Mouse (Mus musculus) olfactory bulb, adult 2 months (tissue): Measurements from ENCODE around the gene Sv2c. TPM values are rescaled to one million over a fixed set of nuclear protein-coding genes. Genes with fewer than 3 reads are reported as not detected.
"Not testable (repeated sequence)": the region's sequence is repeated elsewhere in the genome, so short reads cannot be mapped to it uniquely, and the experiment has no call there.

Experiments
- H3K27ac ChIP-seq: fragments of 200-500 bp; 2 replicates; pipeline ENCODE4 v1.5.1; 2012; ENCODE audit warnings: low read depth, low read length; ENCODE audit not compliant: insufficient read depth
- H3K4me1 ChIP-seq: fragments of 200-500 bp; 2 replicates; pipeline ENCODE4 v1.6.1; 2012; ENCODE audit warnings: low read length; ENCODE audit not compliant: control insufficient read depth, insufficient read depth
- H3K4me3 ChIP-seq: fragments of 200-500 bp; 2 replicates; pipeline ENCODE4 v1.5.1; 2012; ENCODE audit warnings: mild to moderate bottlenecking, low read depth, low read length, moderate library complexity; ENCODE audit not compliant: insufficient read depth
- CTCF ChIP-seq: fragments of 200-500 bp; IDR thresholded peaks from 2 replicates; pipeline ENCODE4 v1.5.1; 2012; ENCODE audit warnings: low read depth, mild to moderate bottlenecking, low read length, moderate library complexity; ENCODE audit not compliant: insufficient read depth
- POLR2A ChIP-seq: fragments of 200-500 bp; IDR thresholded peaks from 2 replicates; pipeline ENCODE4 v1.6.1; 2012; ENCODE audit warnings: mild to moderate bottlenecking, low read depth, low read length, moderate library complexity; ENCODE audit not compliant: insufficient read depth
- WGBS: fragments of 180-500 bp; shearing (Covaris S2); methylation state at CpG from one replicate; pipeline ENCODE4 v1.1.7; 2018; 5-methylcytosine and 5-hydroxymethylcytosine counted together
- polyA plus RNA-seq: library from polyadenylated mRNA; stranded (reverse); fragments of >200 nt; gene quantifications from 2 replicates; pipeline ENCODE4 v1.2.4, GENCODE M21; 2012; ENCODE audit warnings: low replicate concordance; ENCODE audit not compliant: missing spikeins, insufficient read depth, insufficient read length

Sv2c gene
- polyA plus RNA-seq, 1 experiment = not detected

- no peak overlapping the region for H3K4me3 ChIP-seq
- peaks cover 7% of the 10 kb centered on the region for H3K4me1 ChIP-seq
- no peak for TF ChIP-seq POLR2A
- no peak for TF ChIP-seq CTCF
- WGBS = 53% methylated on average over 27 of the region's 27 CpGs
- H3K27ac ChIP-seq = no peak overlapping the region
Observed at GRCm38 (mm10) chr13:95994705-95995703, 137.4 kb downstream of the Sv2c start.

- TF ChIP-seq POLR2A = no peak
- no peak for TF ChIP-seq CTCF
- H3K27ac ChIP-seq = no peak overlapping the region
- H3K4me3 ChIP-seq = no peak overlapping the region
- WGBS = 92% methylated on average over 9 of the region's 9 CpGs
- H3K4me1 ChIP-seq = no peaks in the 10 kb centered on the region
Observed at GRCm38 (mm10) chr13:95988181-95988580, 144.2 kb downstream of the Sv2c start.

DNA sequence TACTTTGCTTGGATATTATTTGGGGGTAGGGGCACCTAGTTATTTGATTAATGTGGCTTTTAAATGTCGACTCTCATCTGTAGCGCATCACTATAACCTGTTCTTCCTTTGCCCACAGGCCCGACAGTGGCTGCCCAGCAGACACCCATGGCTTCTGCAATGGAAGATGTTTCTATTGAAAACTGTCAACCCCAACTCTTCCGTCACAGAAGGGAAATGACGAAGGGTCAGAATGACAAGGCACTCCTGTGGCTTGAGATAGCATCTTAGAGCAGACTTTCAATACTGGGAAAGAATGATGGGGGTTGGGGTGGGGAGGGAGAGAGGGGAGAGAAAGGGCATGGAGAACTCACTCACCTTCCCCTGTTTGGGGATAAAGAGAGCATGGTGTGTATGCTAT lies 145.2 kb downstream of the Sv2c start:
- no peak for TF ChIP-seq CTCF
- TF ChIP-seq POLR2A = no peak
- H3K4me1 ChIP-seq = no peaks in the 10 kb centered on the region
- WGBS = 91% methylated on average over 5 of the region's 5 CpGs

GRCm38 (mm10) chr13:95986375-95986774 lies 146.0 kb downstream of the Sv2c start:
- TF ChIP-seq CTCF (no peak), POLR2A (no peak)
- WGBS = 79% methylated on average over 13 of the region's 13 CpGs
- no peak overlapping the region for H3K4me3 ChIP-seq

More for the DNA sequence above, 145.2 kb downstream of the Sv2c start:
- Histone ChIP-seq H3K4me3 (no peak overlapping the region), H3K27ac (no peak overlapping the region)

DNA sequence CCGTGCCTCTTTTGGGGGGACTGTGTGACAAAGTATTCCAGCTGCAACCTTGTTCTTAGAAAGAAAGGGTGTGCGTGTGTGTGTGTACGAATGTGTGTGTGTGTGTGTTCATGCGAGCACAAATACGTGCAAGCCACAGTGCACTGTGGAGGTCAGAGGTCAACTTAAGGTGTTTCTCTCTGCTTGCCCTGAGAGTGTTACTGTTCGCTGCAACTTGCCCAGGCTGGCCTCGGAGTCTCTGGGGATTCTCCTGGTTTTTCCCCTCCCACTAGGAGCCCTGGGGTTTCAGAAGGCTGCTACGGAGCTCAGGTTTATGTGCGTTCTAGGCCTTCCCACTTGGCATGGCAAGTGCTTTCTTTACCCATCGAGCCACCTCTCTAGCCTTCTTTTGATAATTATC lies 157.2 kb downstream of the Sv2c start:
- Histone ChIP-seq H3K4me1 (no peaks in the 10 kb centered on the region), H3K27ac (no peak overlapping the region), H3K4me3 (no peak overlapping the region)
- TF ChIP-seq POLR2A (no peak), CTCF (no peak)
- WGBS = 90% methylated on average over 10 of the region's 10 CpGs

More at GRCm38 (mm10) chr13:95986375-95986774, 146.0 kb downstream of the Sv2c start:
- Histone ChIP-seq H3K4me1 (no peaks in the 10 kb centered on the region), H3K27ac (no peak overlapping the region)

GRCm38 (mm10) chr13:95974106-95974505 lies 158.3 kb downstream of the Sv2c start:
- 92% methylated on average over 11 of the region's 11 CpGs for WGBS
- TF ChIP-seq CTCF = no peak
- TF ChIP-seq POLR2A = no peak
- H3K27ac ChIP-seq = no peak overlapping the region
- H3K4me3 ChIP-seq = no peak overlapping the region
- H3K4me1 ChIP-seq = no peaks in the 10 kb centered on the region

DNA sequence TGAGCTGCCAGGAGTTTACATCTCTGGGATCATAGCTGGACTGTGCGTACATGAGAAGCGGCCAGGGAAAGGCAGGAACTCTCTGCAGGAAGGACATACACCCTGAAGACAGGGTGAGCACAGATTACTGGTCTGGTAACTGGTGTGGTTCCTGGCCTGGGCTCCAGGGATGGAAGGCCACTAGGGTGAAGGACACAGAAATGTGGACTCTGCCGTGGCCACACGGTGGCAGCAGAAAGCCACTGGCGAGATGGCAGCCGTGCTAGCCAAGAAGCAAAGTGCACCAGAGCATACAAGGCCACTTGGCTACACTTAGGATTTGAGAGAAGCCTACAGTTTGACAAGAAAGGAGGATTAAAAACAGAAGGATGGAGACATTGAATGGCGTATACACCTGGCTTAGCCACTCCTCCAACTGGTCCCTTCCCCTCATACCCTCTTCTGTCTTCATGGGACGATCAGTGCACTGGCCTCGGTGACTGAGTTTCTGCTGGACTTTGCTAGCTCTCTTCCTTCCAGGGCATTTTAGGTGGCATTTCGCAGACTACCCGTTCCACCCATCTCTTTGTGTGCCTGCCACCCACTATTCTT lies 158.9 kb downstream of the Sv2c start:
- WGBS = 50% methylated on average over 11 of the region's 11 CpGs
- TF ChIP-seq POLR2A = no peak
- TF ChIP-seq CTCF = peak; percentile 60
- Histone ChIP-seq H3K4me1 (peaks cover 3% of the 10 kb centered on the region; the same call in 1 of the 2 replicates), H3K27ac (no peak overlapping the region), H3K4me3 (no peak overlapping the region)

DNA sequence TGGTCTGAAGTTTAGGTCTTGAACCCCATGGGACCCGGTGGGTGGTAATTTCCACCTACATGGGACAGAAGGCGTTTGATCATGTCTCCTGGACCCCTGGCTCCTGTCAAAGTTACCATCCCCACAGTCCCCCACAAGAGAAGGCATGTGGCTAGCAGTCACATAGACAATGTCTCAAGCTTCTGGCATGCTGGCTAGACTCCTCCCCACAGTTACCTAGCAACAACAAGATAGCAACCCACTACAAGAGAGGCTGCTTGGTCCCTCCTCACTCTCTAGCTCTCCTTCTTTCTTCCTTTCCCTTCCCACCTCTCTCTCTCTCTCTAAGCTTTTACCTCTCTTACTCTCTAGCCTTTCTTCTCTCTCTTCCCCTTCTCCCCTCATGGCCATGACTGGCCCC lies 164.3 kb downstream of the Sv2c start:
- WGBS = 94% methylated on average over 2 of the region's 2 CpGs
- not testable (repeated sequence) for H3K27ac ChIP-seq, H3K4me3 ChIP-seq
- peaks cover 13% of the 10 kb centered on the region for H3K4me1 ChIP-seq

- H3K27ac ChIP-seq = peak overlapping the region; percentile 47; the same call in 1 of the 2 replicates
- WGBS = 27% methylated on average over 6 of the region's 6 CpGs
- peaks cover 13% of the 10 kb centered on the region for H3K4me1 ChIP-seq
- H3K4me3 ChIP-seq = no peak overlapping the region
- TF ChIP-seq CTCF (no peak), POLR2A (no peak)
Observed at GRCm38 (mm10) chr13:95966791-95967190, 165.6 kb downstream of the Sv2c start.
